Mouse (Mus musculus): ENCODE measurements around the gene Aplp1. TPM values are rescaled to one million over a fixed set of nuclear protein-coding genes. Genes with fewer than 3 reads are reported as not detected.

Gene Aplp1
- total and polyA plus RNA-seq, 3 experiments = 3.2 to 3.6 (median 3.5) TPM

DNA sequence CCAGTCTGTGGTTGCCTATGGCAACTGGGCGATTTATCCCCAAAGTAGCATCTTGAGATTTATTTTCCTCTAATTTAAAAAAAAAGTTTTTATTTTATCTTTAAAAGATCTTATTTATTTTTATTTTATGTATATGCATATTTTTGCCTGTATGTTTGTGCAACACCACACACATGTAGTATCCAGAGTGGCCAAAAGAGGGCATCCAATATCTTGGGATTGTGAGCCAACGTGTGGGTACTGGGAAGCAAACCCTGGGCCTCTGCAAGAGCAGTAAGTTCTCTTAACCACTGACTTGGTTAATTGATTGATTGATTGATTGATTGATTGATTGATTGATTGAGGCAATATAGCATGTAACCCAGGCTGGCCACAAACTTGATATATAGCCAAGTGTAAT lies 50.5 kb downstream of the Aplp1 start:
- Histone ChIP-seq H3K27me3 (ENCODE audit: control insufficient read depth, insufficient read depth, low read length) (no peaks in the 10 kb centered on the region), H3K36me3 (ENCODE audit: control insufficient read depth, insufficient read depth, low read length) (no peaks in the 10 kb centered on the region), H3K4me3 (no peak overlapping the region), H3K27ac (no peak overlapping the region), H3K79me2 (replicated peaks; ENCODE audit: control insufficient read depth, insufficient read depth, low read length) (no peaks in the 10 kb centered on the region), H3K9ac (ENCODE audit: low read depth, low read length) (no peak overlapping the region), H3K4me1 (ENCODE audit: control insufficient read depth, insufficient read depth, low read length) (no peaks in the 10 kb centered on the region)
- TF ChIP-seq CTCF (IDR thresholded peaks at IDR 0.05) = peak; percentile 41
- no peak for TF ChIP-seq EP300 (IDR thresholded peaks at IDR 0.05; ENCODE audit: insufficient read depth, low read depth, low read length)
- TF ChIP-seq POLR2A (IDR thresholded peaks at IDR 0.05; ENCODE audit: insufficient read depth, low read depth, low read length) = no peak
- 60% methylated on average over 2 of the region's 2 CpGs for WGBS
- no peak for DNase-seq
- intact Hi-C loops (cut with DNase I) = no loop called here

DNA sequence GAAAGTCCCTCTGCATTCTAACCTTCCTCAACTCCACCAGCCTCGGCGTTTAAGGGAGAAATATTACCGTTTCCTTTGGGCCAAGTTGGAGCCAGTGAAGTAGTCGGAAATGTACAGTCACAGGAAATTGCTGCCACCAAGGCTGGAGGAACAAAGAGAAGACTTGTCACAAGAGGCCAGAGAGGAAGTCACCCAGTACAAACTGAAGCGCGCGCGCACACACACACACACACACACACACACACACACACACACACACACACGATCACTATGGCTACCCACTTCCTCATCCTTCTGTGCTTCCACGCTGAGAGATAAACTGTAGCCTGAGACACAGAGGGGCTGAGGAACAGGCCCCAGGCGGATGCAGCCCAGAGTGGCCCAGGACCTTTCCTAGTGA lies 51.0 kb downstream of the Aplp1 start:
- intact Hi-C loops (cut with DNase I) = no loop called here
- Histone ChIP-seq H3K79me2 (replicated peaks; ENCODE audit: control insufficient read depth, insufficient read depth, low read length) (no peaks in the 10 kb centered on the region), H3K27me3 (ENCODE audit: control insufficient read depth, insufficient read depth, low read length) (no peaks in the 10 kb centered on the region), H3K4me3 (no peak overlapping the region), H3K36me3 (ENCODE audit: control insufficient read depth, insufficient read depth, low read length) (no peaks in the 10 kb centered on the region), H3K27ac (peak overlapping the region; percentile 36), H3K9ac (ENCODE audit: low read depth, low read length) (no peak overlapping the region), H3K4me1 (ENCODE audit: control insufficient read depth, insufficient read depth, low read length) (no peaks in the 10 kb centered on the region)
- TF ChIP-seq CTCF (IDR thresholded peaks at IDR 0.05) (no peak), EP300 (IDR thresholded peaks at IDR 0.05; ENCODE audit: insufficient read depth, low read depth, low read length) (0 out of 2 replicates have a peak, but pooled peaks have one; percentile 27)
- 22% methylated on average over 11 of the region's 11 CpGs for WGBS
- DNase-seq = peak in 1 of 2 experiments; percentile 63

DNA sequence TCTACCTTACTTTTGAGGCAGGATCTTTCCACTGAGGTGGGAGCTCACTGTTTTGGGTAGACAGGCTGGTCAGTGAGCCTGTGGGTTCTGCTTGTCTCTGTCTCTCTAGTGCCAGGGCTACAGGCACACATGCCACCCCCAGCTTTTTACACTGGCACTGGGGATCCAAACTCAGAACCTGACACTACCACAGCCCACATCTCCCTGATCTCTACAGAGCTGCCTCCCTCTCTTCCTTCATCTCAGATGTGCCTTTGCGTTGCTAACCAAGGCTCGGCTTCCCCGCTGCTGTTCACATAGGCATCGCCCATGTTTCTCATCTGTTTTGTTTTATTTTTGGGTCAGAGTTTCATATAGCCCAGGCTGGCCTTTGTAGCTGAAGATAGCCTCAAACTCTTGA lies 51.7 kb downstream of the Aplp1 start:
- no peak overlapping the region for H3K9ac ChIP-seq (ENCODE audit: low read depth, low read length)
- no peaks in the 10 kb centered on the region for H3K4me1 ChIP-seq (ENCODE audit: control insufficient read depth, insufficient read depth, low read length)
- H3K27ac ChIP-seq = peak overlapping the region; percentile 36
- 76% methylated on average over 4 of the region's 4 CpGs for WGBS
- no peak for TF ChIP-seq CTCF (IDR thresholded peaks at IDR 0.05)
- TF ChIP-seq POLR2A (IDR thresholded peaks at IDR 0.05; ENCODE audit: insufficient read depth, low read depth, low read length) = no peak
- no peak for TF ChIP-seq EP300 (IDR thresholded peaks at IDR 0.05; ENCODE audit: insufficient read depth, low read depth, low read length)
- H3K4me3 ChIP-seq = no peak overlapping the region
- no peak for DNase-seq
- H3K27me3 ChIP-seq (ENCODE audit: control insufficient read depth, insufficient read depth, low read length) = no peaks in the 10 kb centered on the region
- no peaks in the 10 kb centered on the region for H3K36me3 ChIP-seq (ENCODE audit: control insufficient read depth, insufficient read depth, low read length)
- H3K79me2 ChIP-seq (replicated peaks; ENCODE audit: control insufficient read depth, insufficient read depth, low read length) = no peaks in the 10 kb centered on the region
- intact Hi-C loops (cut with DNase I) = no loop called here

DNA sequence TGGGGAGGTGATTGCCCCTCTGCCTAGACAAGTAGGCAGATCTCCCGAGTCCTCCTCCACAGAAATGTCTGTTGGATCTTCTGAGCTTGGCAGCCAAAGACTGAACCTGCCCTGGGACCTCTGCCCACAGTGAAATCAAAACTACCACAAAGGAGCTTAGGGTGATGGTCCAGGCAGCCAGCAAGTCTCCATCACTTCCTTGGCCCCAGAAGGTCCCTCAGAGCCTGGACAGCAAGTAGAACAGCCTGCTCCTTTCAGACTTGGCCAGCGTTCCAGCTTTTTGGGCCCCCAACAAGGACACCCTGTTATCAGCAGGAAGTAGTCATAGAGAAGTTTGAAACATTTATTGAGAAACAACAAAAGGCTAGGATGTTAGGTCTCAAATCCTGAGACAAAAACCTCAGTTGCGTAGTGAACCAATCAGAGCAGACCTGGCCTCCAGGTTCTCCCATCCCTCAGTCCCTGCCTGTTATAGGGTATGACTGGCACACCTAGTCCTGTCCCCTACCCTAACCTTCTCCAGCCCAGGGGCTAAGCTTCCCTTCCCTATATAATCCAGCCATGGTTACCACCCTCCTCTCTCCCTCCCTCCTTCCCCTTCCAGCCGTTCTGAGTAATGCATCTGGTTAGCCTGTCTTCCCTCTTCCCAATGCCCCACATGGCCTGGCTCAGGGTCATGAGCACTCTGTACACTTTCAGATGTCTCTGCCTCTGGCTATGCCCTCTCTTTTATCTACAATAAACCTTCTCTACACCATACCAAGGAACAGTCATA lies 52.4 kb downstream of the Aplp1 start:
- no peak for TF ChIP-seq EP300 (IDR thresholded peaks at IDR 0.05; ENCODE audit: insufficient read depth, low read depth, low read length)
- no peak for TF ChIP-seq CTCF (IDR thresholded peaks at IDR 0.05)
- no peak for TF ChIP-seq POLR2A (IDR thresholded peaks at IDR 0.05; ENCODE audit: insufficient read depth, low read depth, low read length)

More for the DNA sequence above, 52.4 kb downstream of the Aplp1 start:
- H3K27me3 ChIP-seq (ENCODE audit: control insufficient read depth, insufficient read depth, low read length) = no peaks in the 10 kb centered on the region
- no peak overlapping the region for H3K9ac ChIP-seq (ENCODE audit: low read depth, low read length)
- intact Hi-C loops (cut with DNase I) = no loop called here
- no peak overlapping the region for H3K27ac ChIP-seq
- 55% methylated on average over 4 of the region's 4 CpGs for WGBS
- no peaks in the 10 kb centered on the region for H3K36me3 ChIP-seq (ENCODE audit: control insufficient read depth, insufficient read depth, low read length)
- no peaks in the 10 kb centered on the region for H3K79me2 ChIP-seq (replicated peaks; ENCODE audit: control insufficient read depth, insufficient read depth, low read length)
- H3K4me1 ChIP-seq (ENCODE audit: control insufficient read depth, insufficient read depth, low read length) = no peaks in the 10 kb centered on the region
- DNase-seq = no peak
- no peak overlapping the region for H3K4me3 ChIP-seq

Other genes starting within 250 kb of the Aplp1 start
Only the 30 nearest of the 34 such genes appear.
- 10 to 100 TPM; 52.7 to 56.7 TPM for gene Tbcb, start 213.3 kb downstream of the Aplp1 start, total RNA-seq (2021)
- gene Tbcb, start 213.3 kb downstream of the Aplp1 start, polyA plus RNA-seq (2012; rRNA removed) = 36.6 and 49.5 TPM in 2 replicates
- gene Ovol3, start 209.8 kb downstream of the Aplp1 start, total RNA-seq (2021) = not detected
- gene Ovol3, start 209.8 kb downstream of the Aplp1 start, polyA plus RNA-seq (2012; rRNA removed) = not detected in 2 replicates
- not detected for gene Thap8, start 165.4 kb downstream of the Aplp1 start, total RNA-seq (2021)
- 0.10 TPM in 1 of 2 replicates, not detected in the other for gene Thap8, start 165.4 kb downstream of the Aplp1 start, polyA plus RNA-seq (2012; rRNA removed)
- gene Wdr62, start 165.1 kb downstream of the Aplp1 start, total RNA-seq (2021) = 1 to 10 TPM in 1 of 2 experiments, under 1 TPM in 1; 0.97 to 1.7 TPM
- gene Wdr62, start 165.1 kb downstream of the Aplp1 start, polyA plus RNA-seq (2012; rRNA removed) = 3.7 and 5.3 TPM in 2 replicates
- 1 to 10 TPM; 5.6 TPM for gene Clip3, start 153.8 kb downstream of the Aplp1 start, total RNA-seq (2021)
- gene Clip3, start 153.8 kb downstream of the Aplp1 start, polyA plus RNA-seq (2012; rRNA removed) = 5.6 and 6.6 TPM in 2 replicates
- 10 to 100 TPM; 24.0 to 29.5 TPM for gene Alkbh6, start 136.8 kb downstream of the Aplp1 start, total RNA-seq (2021)
- 59.6 and 61.7 TPM in 2 replicates for gene Alkbh6, start 136.8 kb downstream of the Aplp1 start, polyA plus RNA-seq (2012; rRNA removed)
- gene Syne4, start 130.7 kb downstream of the Aplp1 start, total RNA-seq (2021) = under 1 TPM; 0.26 to 0.50 TPM
- gene Syne4, start 130.7 kb downstream of the Aplp1 start, polyA plus RNA-seq (2012; rRNA removed) = 5.3 and 5.6 TPM in 2 replicates
- under 1 TPM; 0.55 to 0.63 TPM for gene E130208F15Rik, start 123.8 kb downstream of the Aplp1 start, total RNA-seq (2021)
- 0.31 and 0.41 TPM in 2 replicates for gene E130208F15Rik, start 123.8 kb downstream of the Aplp1 start, polyA plus RNA-seq (2012; rRNA removed)
- gene Sdhaf1, start 121.6 kb downstream of the Aplp1 start, total RNA-seq (2021) = 10 to 100 TPM; 12.5 TPM
- 17.4 and 17.9 TPM in 2 replicates for gene Sdhaf1, start 121.6 kb downstream of the Aplp1 start, polyA plus RNA-seq (2012; rRNA removed)
- gene Lrfn3, start 82.8 kb downstream of the Aplp1 start, total RNA-seq (2021) = 1 to 10 TPM; 1.1 to 1.3 TPM
- gene Lrfn3, start 82.8 kb downstream of the Aplp1 start, polyA plus RNA-seq (2012; rRNA removed) = 1.4 and 1.9 TPM in 2 replicates
- gene Tyrobp, start 31.8 kb downstream of the Aplp1 start, total RNA-seq (2021) = 10 to 100 TPM; 20.1 to 23.6 TPM
- gene Tyrobp, start 31.8 kb downstream of the Aplp1 start, polyA plus RNA-seq (2012; rRNA removed) = 62.7 and 65.5 TPM in 2 replicates
- gene Hcst, start 25.7 kb downstream of the Aplp1 start, total RNA-seq (2021) = under 1 TPM in 1 of 2 experiments, not detected in 1; 0.59 TPM
- 4.8 TPM in 1 of 2 replicates, not detected in the other for gene Hcst, start 25.7 kb downstream of the Aplp1 start, polyA plus RNA-seq (2012; rRNA removed)
- gene Nfkbid, start 23.8 kb downstream of the Aplp1 start, total RNA-seq (2021) = under 1 TPM; 0.47 to 0.66 TPM
- gene Nfkbid, start 23.8 kb downstream of the Aplp1 start, polyA plus RNA-seq (2012; rRNA removed) = 0.94 and 1.3 TPM in 2 replicates
- not detected for gene Kirrel2, start 12.2 kb upstream of the Aplp1 start, total RNA-seq (2021)
- gene Kirrel2, start 12.2 kb upstream of the Aplp1 start, polyA plus RNA-seq (2012; rRNA removed) = not detected in 2 replicates
- gene Nphs1, start 12.8 kb upstream of the Aplp1 start, total RNA-seq (2021) = not detected
- 0.04 TPM in 1 of 2 replicates, not detected in the other for gene Nphs1, start 12.8 kb upstream of the Aplp1 start, polyA plus RNA-seq (2012; rRNA removed)
- not detected for gene Prodh2, start 48.1 kb upstream of the Aplp1 start, total RNA-seq (2021)
- gene Prodh2, start 48.1 kb upstream of the Aplp1 start, polyA plus RNA-seq (2012; rRNA removed) = 0.23 TPM in 1 of 2 replicates, not detected in the other
- under 1 TPM; 0.34 to 0.37 TPM for gene Arhgap33, start 89.5 kb upstream of the Aplp1 start, total RNA-seq (2021)
- gene Arhgap33, start 89.5 kb upstream of the Aplp1 start, polyA plus RNA-seq (2012; rRNA removed) = 2.3 and 3.0 TPM in 2 replicates
- gene Hspb6, start 106.6 kb upstream of the Aplp1 start, total RNA-seq (2021) = 100 to 1,000 TPM; 718 to 804 TPM
- gene Hspb6, start 106.6 kb upstream of the Aplp1 start, polyA plus RNA-seq (2012; rRNA removed) = 1,866 and 1,945 TPM in 2 replicates
- 1 to 10 TPM; 2.5 to 6.3 TPM for gene Proser3, start 106.8 kb upstream of the Aplp1 start, total RNA-seq (2021)
- gene Proser3, start 106.8 kb upstream of the Aplp1 start, polyA plus RNA-seq (2012; rRNA removed) = 5.6 and 5.8 TPM in 2 replicates
- gene Lin37, start 114.3 kb upstream of the Aplp1 start, total RNA-seq (2021) = 10 to 100 TPM; 13.7 to 16.0 TPM
- 16.2 and 20.0 TPM in 2 replicates for gene Lin37, start 114.3 kb upstream of the Aplp1 start, polyA plus RNA-seq (2012; rRNA removed)
- gene U2af1l4, start 117.8 kb upstream of the Aplp1 start, total RNA-seq (2021) = 10 to 100 TPM; 56.0 to 67.9 TPM
- 61.3 and 71.4 TPM in 2 replicates for gene U2af1l4, start 117.8 kb upstream of the Aplp1 start, polyA plus RNA-seq (2012; rRNA removed)
- 1 to 10 TPM; 1.1 to 1.9 TPM for gene Gm49396, start 117.8 kb upstream of the Aplp1 start, total RNA-seq (2021)
- 1.6 and 3.1 TPM in 2 replicates for gene Gm49396, start 117.8 kb upstream of the Aplp1 start, polyA plus RNA-seq (2012; rRNA removed)
- 10 to 100 TPM; 75.6 to 85.7 TPM for gene Psenen, start 118.1 kb upstream of the Aplp1 start, total RNA-seq (2021)
- 109 and 124 TPM in 2 replicates for gene Psenen, start 118.1 kb upstream of the Aplp1 start, polyA plus RNA-seq (2012; rRNA removed)
- gene Igflr1, start 119.9 kb upstream of the Aplp1 start, total RNA-seq (2021) = under 1 TPM; 0.23 to 0.75 TPM
- gene Igflr1, start 119.9 kb upstream of the Aplp1 start, polyA plus RNA-seq (2012; rRNA removed) = 1.2 and 3.7 TPM in 2 replicates
- gene Kmt2b, start 143.2 kb upstream of the Aplp1 start, total RNA-seq (2021) = 10 to 100 TPM; 15.6 to 15.9 TPM
- 25.6 and 28.3 TPM in 2 replicates for gene Kmt2b, start 143.2 kb upstream of the Aplp1 start, polyA plus RNA-seq (2012; rRNA removed)
- gene Zbtb32, start 153.4 kb upstream of the Aplp1 start, total RNA-seq (2021) = under 1 TPM in 1 of 2 experiments, not detected in 1; 0.11 TPM
- gene Zbtb32, start 153.4 kb upstream of the Aplp1 start, polyA plus RNA-seq (2012; rRNA removed) = 0.20 and 0.64 TPM in 2 replicates
- under 1 TPM in 1 of 2 experiments, not detected in 1; 0.36 TPM for gene Upk1a, start 167.3 kb upstream of the Aplp1 start, total RNA-seq (2021)
- 2.8 and 4.8 TPM in 2 replicates for gene Upk1a, start 167.3 kb upstream of the Aplp1 start, polyA plus RNA-seq (2012; rRNA removed)
- 1,000 to 10,000 TPM; 4,061 to 4,696 TPM for gene Cox6b1, start 180.6 kb upstream of the Aplp1 start, total RNA-seq (2021)
- gene Cox6b1, start 180.6 kb upstream of the Aplp1 start, polyA plus RNA-seq (2012; rRNA removed) = 1,860 and 2,330 TPM in 2 replicates
- gene Etv2, start 190.3 kb upstream of the Aplp1 start, total RNA-seq (2021) = not detected
- not detected in 2 replicates for gene Etv2, start 190.3 kb upstream of the Aplp1 start, polyA plus RNA-seq (2012; rRNA removed)
- 10 to 100 TPM; 47.7 to 51.3 TPM for gene Rbm42, start 204.8 kb upstream of the Aplp1 start, total RNA-seq (2021)
- 25.8 and 29.1 TPM in 2 replicates for gene Rbm42, start 204.8 kb upstream of the Aplp1 start, polyA plus RNA-seq (2012; rRNA removed)

Data from heart, adult 2 months (tissue).